Mouse (Mus musculus) neutrophil, adult 5-6 weeks (primary cell): ENCODE data around the gene Krtap9-3. TPM values are rescaled to one million over a fixed set of nuclear protein-coding genes. Genes with fewer than 3 reads are reported as not detected.
"Not testable (repeated sequence)": the region's sequence is repeated elsewhere in the genome, so short reads cannot be mapped to it uniquely, and the experiment has no call there.

Experiments
- ATAC-seq: fragments of 151-379, 151-347 bp; 2 replicates; pipeline ENCODE4 v1.8.0; 2017; ENCODE audit warnings: mild to moderate bottlenecking, moderate TSS enrichment; ENCODE audit not compliant: insufficient number of reproducible peaks, poor library complexity, low FRiP score, severe bottlenecking; ENCODE audit errors: extremely low read depth
- total RNA-seq: library from RNA; stranded (forward); fragments of 200-1000 nt; gene quantifications from 2 replicates; pipeline ENCODE4 v1.2.3, GENCODE M21; 2017

The Krtap9-3 gene
- not detected in 2 replicates for total RNA-seq

- ATAC-seq, result not testable (repeated sequence)
These were observed at the start of gene Krtap9-3 for GRCm38 (mm10) chr11:99597742-99598141. Gene Krtap9-3 (minus strand): TSS chr11:99598105.

GRCm38 (mm10) chr11:99646444-99646843 lies 48.5 kb upstream of the Krtap9-3 start:
- ATAC-seq, result no peak

DNA sequence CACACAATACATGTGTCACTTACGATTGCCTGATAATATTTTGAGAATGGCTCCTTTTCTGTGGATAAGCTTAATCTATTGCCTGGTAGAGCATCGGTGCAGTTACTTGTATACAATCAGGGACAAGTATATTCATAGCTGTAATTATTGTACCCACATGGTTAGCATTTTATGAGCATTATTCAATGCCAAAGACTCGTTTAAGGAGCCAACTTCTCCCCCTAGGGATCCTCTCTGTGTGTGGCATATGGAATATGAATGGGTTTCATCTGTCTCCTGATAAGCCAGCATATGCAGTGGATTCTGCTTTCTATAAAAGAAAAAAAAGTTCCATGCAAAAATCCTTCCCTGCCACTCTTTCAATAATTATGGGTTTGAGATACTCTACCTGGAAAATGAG lies 46.4 kb upstream of the Krtap9-3 start:
- no peak for ATAC-seq

DNA sequence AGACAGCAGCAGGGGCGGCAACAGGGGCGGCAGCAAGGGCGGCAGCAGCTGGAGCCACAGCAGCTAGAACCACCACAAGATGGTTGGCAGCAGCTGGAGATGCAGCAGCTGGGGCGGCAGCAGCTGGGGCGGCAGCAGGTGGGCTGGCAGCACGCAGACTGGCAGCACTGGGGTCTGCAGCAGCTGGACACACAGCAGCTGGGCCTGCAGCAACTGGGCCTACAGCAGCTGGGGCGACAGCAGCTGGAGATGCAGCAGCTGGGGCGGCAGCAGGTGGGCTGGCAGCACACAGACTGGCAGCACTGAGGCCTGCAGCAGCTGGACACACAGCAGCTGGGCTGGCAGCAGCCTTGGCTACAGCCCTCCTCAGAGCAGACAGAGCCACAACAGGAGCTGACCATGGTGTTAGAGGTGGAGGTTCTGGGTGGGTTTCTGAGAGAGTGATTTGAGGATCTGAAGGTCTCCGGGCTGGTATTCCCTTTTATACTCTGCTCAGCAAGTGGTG lies 45.8 kb upstream of the Krtap9-3 start, which contains the start of gene Krtap4-7:
TSS of gene Krtap4-7 (minus strand) at position 455 of the 505 bp plus-strand sequence.
- ATAC-seq, result not testable (repeated sequence)

- no peak for ATAC-seq
These were observed 43.0 kb upstream of the Krtap9-3 start for GRCm38 (mm10) chr11:99640926-99641325.

- no peak for ATAC-seq
These were observed 39.2 kb upstream of the Krtap9-3 start for GRCm38 (mm10) chr11:99637086-99637485.

DNA sequence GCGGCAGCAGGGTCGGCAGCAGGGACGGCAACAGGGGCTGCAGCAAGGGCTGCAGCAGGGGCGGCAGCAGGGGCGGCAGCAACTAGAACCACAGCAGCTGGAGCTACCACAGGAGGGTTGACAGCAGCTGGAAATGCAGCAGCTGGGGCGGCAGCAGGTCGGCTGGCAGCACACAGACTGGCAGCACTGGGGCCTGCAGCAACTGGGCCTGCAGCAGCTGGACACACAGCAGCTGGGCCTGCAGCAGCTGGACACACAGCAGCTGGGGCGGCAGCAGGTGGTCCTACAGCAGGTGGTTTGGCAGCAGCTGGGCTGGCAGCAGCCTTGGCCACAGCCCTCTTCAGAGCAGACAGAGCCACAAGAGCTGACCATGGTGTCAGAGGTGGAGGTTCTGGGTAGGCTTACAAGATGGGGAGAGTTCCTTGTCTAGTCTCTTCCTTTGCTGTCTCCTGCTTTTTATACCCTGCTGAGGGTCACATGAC lies 36.8 kb upstream of the Krtap9-3 start, which contains the start of gene Krtap4-2:
TSS of gene Krtap4-2 (minus strand) at position 432 of the 482 bp plus-strand sequence.
- no peak for ATAC-seq

GRCm38 (mm10) chr11:99633293-99633692 lies 35.4 kb upstream of the Krtap9-3 start:
- no peak for ATAC-seq

DNA sequence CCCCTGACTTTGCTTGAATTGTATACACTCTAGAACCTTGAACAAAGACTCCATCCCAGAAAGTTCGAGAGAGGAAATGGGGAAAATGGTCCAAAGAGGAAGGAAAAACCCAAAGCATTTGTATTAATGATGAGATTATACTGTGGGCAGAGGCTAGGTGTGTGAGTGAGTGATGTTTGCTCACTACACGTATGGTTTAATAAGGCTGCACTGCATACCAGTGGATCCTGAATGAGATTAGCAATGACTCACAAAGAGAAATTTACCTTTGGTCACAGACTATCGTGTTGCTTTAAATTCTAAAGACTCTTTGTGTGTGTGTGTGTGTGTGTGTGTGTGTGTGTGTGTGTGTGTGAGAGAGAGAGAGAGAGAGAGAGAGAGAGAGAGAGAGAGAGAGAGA lies 33.0 kb upstream of the Krtap9-3 start:
- no peak for ATAC-seq

DNA sequence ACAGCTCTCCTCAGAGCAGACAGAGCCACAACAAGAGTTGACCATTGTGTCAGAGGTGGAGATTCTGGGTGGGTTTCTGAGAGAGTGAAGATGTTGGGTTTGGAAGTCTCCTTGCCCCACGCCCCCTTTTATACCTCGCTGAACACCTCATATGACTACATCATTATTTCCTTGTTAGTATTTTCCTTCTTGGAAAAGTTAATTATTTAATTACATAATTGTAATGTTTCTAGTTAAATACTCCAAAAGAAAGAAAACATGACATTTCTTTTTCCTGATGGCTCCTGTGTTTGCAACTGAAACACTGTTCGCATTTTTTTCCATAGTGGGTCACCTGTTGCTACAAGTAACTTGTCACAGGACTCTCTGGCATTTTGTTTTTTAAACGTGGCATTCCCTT lies 30.2 kb upstream of the Krtap9-3 start, which contains the start of gene Krtap4-1:
TSS of gene Krtap4-1 (minus strand) at position 101 of the 400 bp plus-strand sequence.
- no peak for ATAC-seq

DNA sequence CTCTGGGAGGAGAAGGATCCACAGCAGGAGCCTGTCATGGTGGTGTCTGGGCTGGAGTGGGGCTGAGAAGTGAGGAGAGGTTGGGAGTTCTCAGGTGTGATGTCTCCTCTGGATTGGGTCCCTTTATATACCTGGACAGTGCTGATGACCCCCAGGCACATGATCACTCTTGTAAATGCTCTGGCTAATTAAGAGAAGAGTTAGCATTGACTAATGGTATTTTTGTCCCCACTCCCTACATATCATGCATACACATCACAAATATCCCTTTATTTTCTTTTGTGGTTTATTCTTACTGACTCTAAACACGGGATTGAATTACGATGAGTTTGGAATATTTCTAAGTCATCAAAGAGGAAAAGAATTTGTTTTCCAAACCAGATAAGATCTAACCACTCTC lies 22.4 kb upstream of the Krtap9-3 start, which contains the start of gene Gm11562:
TSS of gene Gm11562 (minus strand) at position 101 of the 400 bp plus-strand sequence.
- ATAC-seq, result no peak

DNA sequence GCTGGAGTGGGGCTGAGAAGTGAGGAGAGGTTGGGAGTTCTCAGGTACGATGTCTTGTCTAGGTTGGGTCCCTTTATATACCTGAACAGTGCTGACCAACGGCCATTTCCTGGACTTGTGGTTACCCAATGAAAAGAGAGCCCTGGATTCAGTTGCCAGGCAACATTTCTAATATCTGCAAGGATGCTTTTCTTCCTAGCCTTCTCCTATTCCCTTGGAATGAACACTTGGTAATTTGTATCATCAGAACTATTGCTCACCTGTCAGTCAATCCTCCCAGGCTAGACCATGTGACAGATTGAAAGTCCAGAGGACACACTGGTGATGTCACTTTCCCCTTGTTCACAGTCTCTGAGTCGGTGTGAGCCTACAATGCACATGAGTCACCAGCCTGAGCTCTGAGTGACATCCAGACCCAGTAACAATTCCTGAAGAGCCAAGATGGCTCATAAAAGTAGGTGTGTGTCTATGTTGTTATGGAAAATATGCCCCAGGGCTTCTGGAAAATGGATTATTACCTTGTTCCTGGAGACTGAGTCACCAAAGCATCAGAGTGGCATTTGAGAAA lies 17.0 kb upstream of the Krtap9-3 start, which contains the start of gene Krtap2-4:
TSS of gene Krtap2-4 (minus strand) at position 51 of the 568 bp plus-strand sequence.
- no peak for ATAC-seq

GRCm38 (mm10) chr11:99610089-99610488 lies 12.2 kb upstream of the Krtap9-3 start, which contains the start of gene Gm11937:
Gene Gm11937 (minus strand): TSS chr11:99610189.
- not testable (repeated sequence) for ATAC-seq

- ATAC-seq, result no peak
These were observed 11.2 kb upstream of the Krtap9-3 start for GRCm38 (mm10) chr11:99609126-99609525.

DNA sequence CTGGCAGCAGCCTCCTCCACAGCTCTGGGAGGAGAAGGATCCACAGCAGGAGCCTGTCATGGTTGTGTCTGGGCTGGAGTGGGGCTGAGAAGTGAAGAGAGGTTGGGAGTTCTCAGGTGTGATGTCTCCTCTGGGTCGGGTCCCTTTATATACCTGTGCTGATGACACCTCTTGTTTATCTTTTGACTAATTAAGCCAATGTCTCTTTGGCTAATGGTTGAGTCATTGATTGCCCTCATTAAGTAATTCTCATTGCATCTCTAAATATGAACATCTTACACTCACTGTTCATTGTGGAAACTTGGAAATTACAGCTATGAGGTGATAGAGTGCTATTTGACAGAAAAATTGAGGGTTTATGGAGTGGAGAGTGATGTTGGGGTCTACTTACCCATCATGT lies 5.3 kb upstream of the Krtap9-3 start, which contains the start of gene Gm11938:
TSS of gene Gm11938 (minus strand) at position 101 of the 400 bp plus-strand sequence.
- not testable (repeated sequence) for ATAC-seq

DNA sequence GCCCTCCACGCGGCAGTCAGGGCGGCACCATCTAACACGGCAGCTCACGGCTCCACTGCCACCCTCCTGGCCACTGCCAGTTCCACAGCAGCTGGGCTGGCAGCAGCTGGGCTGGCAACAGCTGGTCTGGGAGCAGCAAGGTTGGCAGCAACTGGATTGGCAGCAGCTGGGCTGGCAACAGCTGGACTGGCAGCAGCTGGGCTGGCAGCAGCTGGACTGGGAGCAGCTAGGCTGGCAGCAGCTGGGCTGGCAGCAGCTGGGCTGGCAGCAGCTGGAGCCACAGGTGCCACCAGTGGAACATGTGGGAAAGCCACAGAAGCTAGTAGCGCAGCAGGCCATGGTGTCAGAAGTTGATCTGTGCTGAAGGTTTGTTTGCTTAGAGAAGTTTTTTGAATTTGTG lies 6.9 kb downstream of the Krtap9-3 start, which contains the start of gene Krtap1-3:
TSS of gene Krtap1-3 (minus strand) at position 359 of the 400 bp plus-strand sequence.
- ATAC-seq, result no peak

GRCm38 (mm10) chr11:99585096-99585495 lies 12.8 kb downstream of the Krtap9-3 start:
- ATAC-seq, result no peak

- ATAC-seq, result no peak
These were observed 14.6 kb downstream of the Krtap9-3 start, which contains the start of gene Krtap1-4 for GRCm38 (mm10) chr11:99583245-99583704. Gene Krtap1-4 (minus strand): TSS chr11:99583654.

DNA sequence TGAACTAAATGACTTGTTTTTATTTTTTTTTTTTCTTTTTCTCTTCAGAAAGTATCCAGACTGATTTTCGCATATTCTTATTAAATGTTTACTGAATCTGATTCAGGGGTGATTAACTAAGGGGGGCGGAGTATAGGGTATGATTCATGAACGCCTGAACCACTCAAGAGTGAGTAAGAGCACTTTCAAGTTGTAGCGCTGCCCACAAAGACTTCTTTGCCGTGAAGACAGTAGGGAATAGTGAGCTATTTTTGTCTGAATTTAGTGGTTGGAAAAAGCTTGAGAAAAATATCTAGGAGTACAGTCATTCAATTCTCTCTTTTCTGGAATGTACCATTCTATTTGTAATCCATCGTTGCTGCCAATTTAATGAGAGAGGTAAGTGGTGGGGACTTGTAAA lies 16.3 kb downstream of the Krtap9-3 start:
- no peak for ATAC-seq

- no peak for ATAC-seq
These were observed 16.9 kb downstream of the Krtap9-3 start for GRCm38 (mm10) chr11:99581051-99581450.
